Mouse (Mus musculus) right cerebral cortex, postnatal 25 days (tissue): ENCODE data around the gene Dgkq.
"Not testable (repeated sequence)": the region's sequence is repeated elsewhere in the genome, so short reads cannot be mapped to it uniquely, and the experiment has no call there.

ENCODE experiments used
- DNase-seq: peaks from one replicate; pipeline ENCODE4 v3.0.0; 2022

Gene Dgkq

GRCm38 (mm10) chr5:108654444-108654990, 15.0 kb downstream of the Dgkq start:
- DNase-seq = peak; percentile 1

GRCm38 (mm10) chr5:108653341-108653740, 16.1 kb downstream of the Dgkq start:
- peak; percentile 3 for DNase-seq

GRCm38 (mm10) chr5:108651823-108652222, 17.6 kb downstream of the Dgkq start:
- peak; percentile 42 for DNase-seq

- DNase-seq = no peak
Observed at GRCm38 (mm10) chr5:108651136-108651720, 18.2 kb downstream of the Dgkq start.

- DNase-seq = no peak
Observed at GRCm38 (mm10) chr5:108650341-108650740, 19.1 kb downstream of the Dgkq start.

GRCm38 (mm10) chr5:108648937-108649576, 20.4 kb downstream of the Dgkq start:
- no peak for DNase-seq

- DNase-seq = no peak
Observed at GRCm38 (mm10) chr5:108647820-108648465, 21.5 kb downstream of the Dgkq start.

GRCm38 (mm10) chr5:108647311-108647710, 22.2 kb downstream of the Dgkq start:
- DNase-seq = no peak

GRCm38 (mm10) chr5:108646343-108646660, 23.2 kb downstream of the Dgkq start:
- DNase-seq = no peak

- no peak for DNase-seq
Observed at GRCm38 (mm10) chr5:108645651-108646342, 23.7 kb downstream of the Dgkq start.

GRCm38 (mm10) chr5:108643674-108644073, 25.8 kb downstream of the Dgkq start:
- DNase-seq = no peak

- no peak for DNase-seq
Observed at GRCm38 (mm10) chr5:108636172-108636571, 33.3 kb downstream of the Dgkq start.

- DNase-seq = not testable (repeated sequence)
Observed at GRCm38 (mm10) chr5:108634088-108634487, 35.4 kb downstream of the Dgkq start.

GRCm38 (mm10) chr5:108633676-108634075, 35.8 kb downstream of the Dgkq start:
- no peak for DNase-seq

GRCm38 (mm10) chr5:108629634-108630483, 39.6 kb downstream of the Dgkq start, which contains the start of the genes Gak and Tmem175:
Gene Gak (minus strand): TSS chr5:108629755.
Gene Tmem175 (plus strand): TSS chr5:108629770.
- peak; percentile 94 for DNase-seq

GRCm38 (mm10) chr5:108628891-108629633, 40.4 kb downstream of the Dgkq start:
- DNase-seq = no peak

GRCm38 (mm10) chr5:108626050-108626660, 43.3 kb downstream of the Dgkq start:
- no peak for DNase-seq

GRCm38 (mm10) chr5:108621870-108622269, 47.6 kb downstream of the Dgkq start:
- DNase-seq = no peak

- no peak for DNase-seq
Observed at GRCm38 (mm10) chr5:108610426-108610825, 59.0 kb downstream of the Dgkq start.

- peak; percentile 17 for DNase-seq
Observed at GRCm38 (mm10) chr5:108602537-108602936, 66.9 kb downstream of the Dgkq start.

GRCm38 (mm10) chr5:108599923-108600322, 69.5 kb downstream of the Dgkq start:
- no peak for DNase-seq
